Comparison of ENCODE assay signal across 8 mouse cellular contexts in the genomic region with DNA sequence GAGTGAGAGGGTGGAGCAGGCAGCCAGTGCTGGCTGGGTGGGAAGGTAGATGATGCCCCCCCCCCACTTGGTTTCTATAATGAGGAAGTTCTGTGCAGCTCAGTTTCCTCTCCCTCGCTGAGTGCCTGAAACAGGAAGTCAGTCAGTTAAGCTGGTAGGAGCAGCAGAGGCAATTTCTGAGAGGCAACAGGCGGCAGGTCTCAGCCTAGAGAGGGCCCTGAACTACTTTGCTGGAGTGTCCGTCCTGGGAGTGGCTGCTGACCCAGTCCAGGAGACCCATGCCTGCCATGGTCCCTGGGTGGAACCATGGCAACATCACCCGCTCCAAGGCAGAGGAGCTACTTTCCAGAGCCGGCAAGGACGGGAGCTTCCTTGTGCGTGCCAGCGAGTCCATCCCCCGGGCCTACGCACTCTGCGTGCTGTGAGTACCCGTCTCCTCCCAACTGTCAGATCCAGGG. TPM values are rescaled to one million over a fixed set of nuclear protein-coding genes. Genes with fewer than 3 reads are reported as not detected.
DNase-seq lines count a peak whose midpoint lies in the region; ATAC-seq and TF ChIP-seq lines count a peak whose summit lies in the region.

A gene (plus strand): TSS at position 102 of the 458 bp plus-strand sequence.

- H3K4me1 ChIP-seq in CH12.LX (ENCODE audit: control insufficient read depth in 1 of 2, insufficient read depth in 2 of 2) = peaks cover 15 to 38% of the 10 kb centered on the region in 2 experiments
- peaks cover 18% of the 10 kb centered on the region for H3K4me1 ChIP-seq in heart, embryonic 13.5 days
- no peaks in the 10 kb centered on the region for H3K4me1 ChIP-seq in lung, embryonic 14.5 days (ENCODE audit: insufficient read depth)

- 77% methylated on average over 12 of the region's 12 CpGs for WGBS in heart, embryonic 13.5 days
- WGBS in large intestine, adult 2 months = 72% methylated on average over 12 of the region's 12 CpGs
- WGBS in lung, embryonic 14.5 days = 68% methylated on average over 12 of the region's 12 CpGs

- ATAC-seq in heart, embryonic 13.5 days (ENCODE audit: extremely low read depth, insufficient number of reproducible peaks, low FRiP score, low TSS enrichment) = no peak
- no peak; the same call in 1 of the 2 replicates for ATAC-seq in lung, embryonic 14.5 days (ENCODE audit: insufficient read depth)

- no peaks in the 10 kb centered on the region for H3K27me3 ChIP-seq in CH12.LX (replicated peaks)
- no peaks in the 10 kb centered on the region for H3K27me3 ChIP-seq in heart, embryonic 13.5 days (replicated peaks)
- no peaks in the 10 kb centered on the region for H3K27me3 ChIP-seq in lung, embryonic 14.5 days (ENCODE audit: insufficient read depth, low read length)
- H3K27me3 ChIP-seq in splenic B cell, adult 2 months (ENCODE audit: control insufficient read depth, insufficient read depth, low read length, poor library complexity, severe bottlenecking) = no peaks in the 10 kb centered on the region

- dilution Hi-C loops in CH12.LX (cut with MboI; ENCODE audit: extremely low pct_ligation_motif_present, extremely low pct_unique_long_range_greater_than_20kb, low sequenced_read_pairs) = no loop called here

- H3K9ac ChIP-seq in CH12.LX (ENCODE audit: insufficient read depth, low read depth) = peak within 1 kb of the TSS; percentile 59
- peak within 1 kb of the TSS; percentile 66 for H3K9ac ChIP-seq in heart, embryonic 13.5 days
- H3K9ac ChIP-seq in lung, embryonic 14.5 days = peak within 1 kb of the TSS; percentile 39

- H3K27ac ChIP-seq in CH12.LX (ENCODE audit: insufficient read depth, low read depth) = peak within 1 kb of the TSS; percentile 98
- peak within 1 kb of the TSS; percentile 65 for H3K27ac ChIP-seq in heart, embryonic 13.5 days (replicated peaks)
- H3K27ac ChIP-seq in lung, embryonic 14.5 days (ENCODE audit: low read depth) = peak within 1 kb of the TSS; percentile 69; the same call in 1 of the 2 replicates

- peaks cover 5% of the 10 kb centered on the region for H3K9me3 ChIP-seq in CH12.LX (replicated peaks; ENCODE audit: low read length)
- H3K9me3 ChIP-seq in heart, embryonic 13.5 days = no peaks in the 10 kb centered on the region
- no peaks in the 10 kb centered on the region for H3K9me3 ChIP-seq in lung, embryonic 14.5 days (ENCODE audit: low read depth, low read length)

- TF ChIP-seq RAD21 in CH12.LX (IDR thresholded peaks at IDR 0.05; ENCODE audit: low read depth, low read length) = no peak; the same call in 1 of the 2 replicates

- TF ChIP-seq CTCF in CH12.LX (conservative IDR thresholded peaks at IDR 0.05 in 1 of 2, IDR thresholded peaks at IDR 0.05 in 1 of 2; ENCODE audit: low read depth in 2 of 2, low read length in 2 of 2) = no peak
- TF ChIP-seq CTCF in lung, embryonic 14.5 days (IDR thresholded peaks at IDR 0.05; ENCODE audit: low read depth) = no peak

- H3K4me3 ChIP-seq in CH12.LX (replicated peaks in 1 of 3; ENCODE audit: low read depth in 2 of 3, low read length in 2 of 3, poor library complexity in 1 of 3) = peak within 1 kb of the TSS; percentile 87 to 98 (median 94)
- H3K4me3 ChIP-seq in heart, embryonic 13.5 days = peak within 1 kb of the TSS; percentile 38
- H3K4me3 ChIP-seq in lung, embryonic 14.5 days (ENCODE audit: low read depth, low read length) = peak within 1 kb of the TSS; percentile 29

- H3K36me3 ChIP-seq in CH12.LX (replicated peaks in 1 of 2; ENCODE audit: control insufficient read depth in 1 of 2, insufficient read depth in 1 of 2, low read length in 1 of 2) = peaks cover 4 to 26% of the 10 kb centered on the region in 2 experiments
- no peaks in the 10 kb centered on the region for H3K36me3 ChIP-seq in heart, embryonic 13.5 days
- H3K36me3 ChIP-seq in lung, embryonic 14.5 days (ENCODE audit: insufficient read depth) = no peaks in the 10 kb centered on the region
- H3K36me3 ChIP-seq in splenic B cell, adult 2 months (ENCODE audit: control insufficient read depth, insufficient read depth, low read length, poor library complexity, severe bottlenecking) = no peaks in the 10 kb centered on the region

- TF ChIP-seq EP300 in CH12.LX (IDR thresholded peaks at IDR 0.05; ENCODE audit: low read length) = no peak; the same call in 1 of the 2 replicates

- peak; percentile 85 for DNase-seq in CH12.LX (ENCODE audit: extremely low read depth)
- DNase-seq in adrenal gland, postnatal 10 days = peak; percentile 26
- no peak for DNase-seq in large intestine, adult 2 months (ENCODE audit: low read depth, low spot score)
- DNase-seq in lung, embryonic 14.5 days = peak; percentile 24
- DNase-seq in splenic B cell, adult 2 months (ENCODE audit: low read depth, low spot score) = peak; percentile 91
- no peak for DNase-seq in right cerebral cortex, adult 18-20 months
- DNase-seq in urinary bladder, postnatal 25 days (ENCODE audit: low spot score) = no peak

- H3K4me2 ChIP-seq in CH12.LX (ENCODE audit: insufficient read depth, low read depth, poor library complexity, severe bottlenecking) = peak within 1 kb of the TSS; percentile 84
- H3K4me2 ChIP-seq in heart, embryonic 13.5 days = peak within 1 kb of the TSS; percentile 58
- H3K4me2 ChIP-seq in lung, embryonic 14.5 days = peak within 1 kb of the TSS; percentile 54

- TF ChIP-seq POLR2A in CH12.LX (IDR thresholded peaks at IDR 0.05; ENCODE audit: low read depth, low read length) = peak; percentile 84

- H3K79me2 ChIP-seq in CH12.LX (replicated peaks; ENCODE audit: control insufficient read depth, extremely low read depth, insufficient read depth, poor library complexity, severe bottlenecking) = peaks cover 44% of the 10 kb centered on the region

- in situ Hi-C loops in CH12.LX (cut with MboI; ENCODE audit: low pct_ligation_motif_present, low pct_unique_long_range_greater_than_20kb, low sequenced_read_pairs) = no loop called here

TF ChIP-seq in CH12.LX, 34 proteins besides CTCF, POLR2A, EP300 and RAD21 (continues in another document):
- TF ChIP-seq TCF12 (IDR thresholded peaks at IDR 0.05; ENCODE audit: low read depth, low read length) (peak; percentile 61), NRF1 (IDR thresholded peaks at IDR 0.05; ENCODE audit: low read depth, low read length) (no peak), HCFC1 (IDR thresholded peaks at IDR 0.05; ENCODE audit: low read depth, low read length) (peak; percentile 56), ZC3H11A (IDR thresholded peaks at IDR 0.05; ENCODE audit: low read depth, low read length) (no peak), BHLHE40 (IDR thresholded peaks at IDR 0.05; ENCODE audit: low read depth, low read length) (no peak; the same call in 1 of the 2 replicates), MXI1 (IDR thresholded peaks at IDR 0.05; ENCODE audit: low read depth, low read length) (no peak), USF2 (conservative IDR thresholded peaks at IDR 0.05; ENCODE audit: low read depth, low read length) (no peak), NELFE (IDR thresholded peaks at IDR 0.05; ENCODE audit: low read depth, low read length) (peak; percentile 79), CHD2 (IDR thresholded peaks at IDR 0.05; ENCODE audit: low read length) (peak; percentile 15; the same call in 1 of the 2 replicates), E2F4 (IDR thresholded peaks at IDR 0.05; ENCODE audit: insufficient replicate concordance, low read depth, low read length) (no peak), TBP (conservative IDR thresholded peaks at IDR 0.05; ENCODE audit: low read depth, low read length) (peak; percentile 78; the same call in 1 of the 2 replicates), MAX (IDR thresholded peaks at IDR 0.05; ENCODE audit: low read length) (no peak), SIN3A (IDR thresholded peaks at IDR 0.05; ENCODE audit: low read length) (peak; percentile 75), UBTF (IDR thresholded peaks at IDR 0.05; ENCODE audit: low read depth, low read length) (no peak), POLR2AphosphoS2 (IDR thresholded peaks at IDR 0.05; ENCODE audit: low read depth, low read length) (peak; percentile 56; the same call in 1 of the 2 replicates), MAFK (IDR thresholded peaks at IDR 0.05; ENCODE audit: insufficient replicate concordance, low read length) (no peak), ZNF384 (IDR thresholded peaks at IDR 0.05; ENCODE audit: low read depth, low read length) (no peak), GABPA (IDR thresholded peaks at IDR 0.05; ENCODE audit: insufficient replicate concordance, low read depth, low read length) (no peak), ZMIZ1 (IDR thresholded peaks at IDR 0.05; ENCODE audit: low read depth, low read length) (peak; percentile 53; the same call in 1 of the 2 replicates), MEF2A (IDR thresholded peaks at IDR 0.05; ENCODE audit: borderline replicate concordance, low read depth, low read length) (peak; percentile 22; the same call in 1 of the 2 replicates), JUND (conservative IDR thresholded peaks at IDR 0.05; ENCODE audit: low read depth, low read length) (no peak), ETS1 (conservative IDR thresholded peaks at IDR 0.05; ENCODE audit: low read depth, low read length) (no peak), ELF1 (IDR thresholded peaks at IDR 0.05; ENCODE audit: low read depth, low read length) (peak; percentile 93), KAT2A (IDR thresholded peaks at IDR 0.05; ENCODE audit: insufficient replicate concordance, low read length) (0 out of 2 replicates have a peak, but pooled peaks have one; percentile 11), CHD1 (IDR thresholded peaks at IDR 0.05; ENCODE audit: low read depth, low read length) (no peak; the same call in 1 of the 2 replicates), MYC (IDR thresholded peaks at IDR 0.05; ENCODE audit: low read depth, low read length) (peak; percentile 42; the same call in 1 of the 2 replicates), ZKSCAN1 (IDR thresholded peaks at IDR 0.05; ENCODE audit: borderline replicate concordance, low read depth, low read length) (no peak), IRF4 (IDR thresholded peaks at IDR 0.05; ENCODE audit: low read depth, low read length) (peak; percentile 69), USF1 (IDR thresholded peaks at IDR 0.05; ENCODE audit: low read depth, low read length) (no peak), PAX5 (IDR thresholded peaks at IDR 0.05; ENCODE audit: low read length) (no peak), JUN (IDR thresholded peaks at IDR 0.05; ENCODE audit: insufficient read depth, low read depth, low read length) (no peak), MAZ (IDR thresholded peaks at IDR 0.05; ENCODE audit: low read depth, low read length) (0 out of 2 replicates have a peak, but pooled peaks have one; percentile 55)

RNA-seq across cellular contexts. Expression of the gene that starts here (rescaled TPM):
- total RNA-seq in CH12.LX (2012; rRNA removed) (80.9 and 97.1 TPM in 2 replicates), CH12.LX (2014; rRNA removed) (106 and 112 TPM in 2 replicates)
- polyA plus RNA-seq in CH12.LX (2012; ENCODE audit: insufficient read length, low read depth) = 109 TPM in 2 replicates
- total RNA-seq in adrenal gland, postnatal 10 days (2021) = 10 to 100 TPM; 15.8 to 18.8 TPM
- 6.0 and 6.2 TPM in 2 replicates for polyA plus RNA-seq in heart, embryonic 13.5 days (2015; fragmentation: Nextera tagmentation; extraction: Ambion mirVana)
- 21.1 and 31.7 TPM in 2 replicates for polyA plus RNA-seq in large intestine, adult 2 months (2012; rRNA removed)
- polyA plus RNA-seq in lung, embryonic 14.5 days (2014; fragmentation: Nextera tagmentation; extraction: Ambion mirVana) = 9.3 and 11.2 TPM in 2 replicates

Comparison
In these comparisons a context has a peak if more than half of its experiments do, and no peak if none do; other contexts are left out.
1. RNA of the gene that starts here (total RNA-seq): 80.9 to 112 TPM in CH12.LX; 15.8 to 18.8 TPM in adrenal gland, postnatal 10 days; every median in the first group is over 4 times any median in the second.
2. DNase-seq: peak in CH12.LX (single experiment), adrenal gland, postnatal 10 days (single experiment), lung, embryonic 14.5 days (single experiment) and splenic B cell, adult 2 months (single experiment); none in large intestine, adult 2 months (single experiment), right cerebral cortex, adult 18-20 months (single experiment) and urinary bladder, postnatal 25 days (single experiment).
3. H3K4me3 ChIP-seq: peak in every context shown above with its lines; median percentile 94 in CH12.LX; 38 in heart, embryonic 13.5 days; 29 in lung, embryonic 14.5 days.
4. Peak in every context shown above with its lines, with median percentiles within 50 percentile points of each other: H3K27ac ChIP-seq, H3K4me2 ChIP-seq and H3K9ac ChIP-seq.